Mouse (Mus musculus): ENCODE data around the gene Cwc27.

Cwc27 gene

DNA sequence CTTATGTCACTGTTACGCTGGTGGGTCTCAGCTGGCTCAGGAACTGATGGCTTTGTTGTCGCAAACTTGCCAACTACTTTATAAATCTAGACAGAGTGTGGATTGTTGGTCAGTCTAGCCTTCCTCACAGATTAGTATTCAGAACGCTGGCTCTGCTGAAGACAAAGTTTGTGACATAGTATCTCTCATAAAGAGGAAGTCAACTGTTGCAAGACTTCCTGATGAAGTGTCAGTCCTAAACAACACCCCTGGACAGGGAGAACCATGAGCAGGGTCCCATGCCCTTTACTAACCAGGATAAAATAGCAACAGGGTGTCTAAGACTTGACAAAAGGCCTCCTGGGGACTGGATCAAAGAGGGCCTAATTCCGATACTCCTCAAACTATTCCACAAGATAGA is 205.6 kb downstream of the Cwc27 start:
- DNase-seq (ENCODE audit: low read depth, low spot score): no peak

DNA sequence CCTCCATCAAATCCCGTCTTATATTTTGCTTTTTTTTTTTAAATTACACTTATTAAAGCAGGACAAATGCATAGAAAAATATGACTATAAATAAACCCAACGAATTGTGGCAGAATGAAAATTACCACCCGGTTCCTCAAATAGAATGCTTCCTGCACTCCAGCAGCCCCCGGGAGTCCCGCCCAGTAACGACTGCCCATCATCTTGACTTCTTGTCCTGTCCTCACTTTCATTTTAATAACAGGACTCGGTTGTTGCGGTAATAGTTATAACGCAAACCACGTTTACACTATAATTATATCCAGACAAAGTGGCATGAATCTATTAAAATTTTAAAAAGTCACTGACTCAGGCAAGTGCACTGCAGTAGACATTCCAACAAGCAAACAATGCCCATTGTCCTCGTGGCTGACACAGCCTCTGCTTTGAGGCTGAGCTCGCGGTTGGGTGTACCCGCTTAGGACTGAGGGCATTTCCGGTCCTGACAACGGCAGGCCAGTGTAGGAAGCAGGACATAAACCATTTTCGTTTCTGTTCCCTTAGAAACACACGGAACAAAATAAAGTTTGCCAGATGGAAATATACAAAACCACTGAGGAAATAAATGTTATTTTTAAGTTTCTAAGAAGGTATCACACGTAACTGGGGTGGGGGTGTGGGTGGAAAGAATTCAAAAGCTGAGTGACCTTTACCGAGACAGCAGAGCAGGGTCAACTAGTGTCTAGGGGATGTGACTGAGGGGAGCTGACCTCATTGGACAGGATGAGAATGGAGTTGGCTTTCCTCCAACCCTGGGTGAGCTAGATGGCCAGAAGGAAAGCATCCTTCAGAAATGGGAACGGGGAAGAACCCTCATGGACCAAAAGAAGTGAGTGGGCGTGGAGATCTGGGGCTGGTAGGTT is 206.5 kb downstream of the Cwc27 start:
- DNase-seq (ENCODE audit: low read depth, low spot score): peak; percentile 74

GRCm38 (mm10) chr13:104608516-104608915 is 208.4 kb downstream of the Cwc27 start:
- no peak for DNase-seq (ENCODE audit: low read depth, low spot score)

DNA sequence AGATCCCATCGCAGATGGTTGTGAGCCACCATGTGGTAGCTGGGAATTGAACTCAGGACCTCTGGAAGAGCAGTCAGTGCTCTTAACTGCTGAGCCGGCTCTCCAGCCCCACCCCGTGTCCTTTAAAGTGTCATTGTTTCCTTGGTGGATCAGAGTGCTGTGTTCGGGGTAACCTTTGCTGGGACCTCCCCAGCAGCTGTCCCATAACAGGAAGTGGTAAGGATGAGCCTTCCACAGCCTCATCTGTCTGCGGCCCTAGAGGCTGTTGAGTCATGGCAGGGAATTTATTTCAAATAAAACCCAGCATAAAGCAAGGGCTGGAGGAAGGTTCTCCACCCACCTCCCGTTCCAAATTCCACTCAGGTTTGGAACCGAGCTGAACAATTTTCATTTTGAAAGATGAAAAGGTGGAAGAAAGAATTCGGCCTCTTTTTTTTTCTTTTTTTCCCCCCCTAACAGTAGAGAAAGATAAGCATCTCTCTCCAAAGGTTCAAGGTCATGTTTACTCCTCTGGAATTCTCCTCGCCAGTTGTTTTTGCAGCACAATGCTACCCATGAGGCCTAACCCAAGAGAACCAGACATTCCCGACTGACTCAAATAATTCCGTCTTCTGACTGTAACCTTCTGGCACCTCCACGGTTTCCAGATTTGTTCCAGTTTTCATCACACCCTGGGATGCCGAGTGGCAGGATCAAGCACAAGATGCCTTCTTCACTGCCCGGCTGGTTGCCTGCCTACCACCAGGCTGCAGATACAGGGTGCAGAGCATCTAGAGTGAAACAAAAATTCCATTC is 210.0 kb downstream of the Cwc27 start:
- peak; percentile 85 for DNase-seq (ENCODE audit: low read depth, low spot score)

DNA sequence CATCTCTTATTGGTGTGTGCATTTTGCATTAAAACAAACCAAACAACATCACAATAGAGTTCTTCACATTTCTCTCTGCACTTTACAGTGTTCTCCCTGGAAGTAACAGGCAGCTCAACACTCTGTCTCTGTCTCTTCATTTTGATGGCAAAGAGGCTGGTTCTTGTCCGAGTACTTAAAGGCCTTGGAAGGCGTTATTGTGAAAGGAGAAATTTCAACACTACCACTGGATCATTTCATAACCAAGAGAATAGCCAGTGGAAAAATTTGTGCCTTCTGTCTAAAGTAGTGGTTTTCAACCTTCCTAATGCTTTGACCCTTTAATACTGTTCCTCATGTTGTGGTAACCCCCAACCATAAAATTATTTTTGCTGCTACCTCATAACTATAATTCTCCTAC is 211.8 kb downstream of the Cwc27 start:
- no peak for DNase-seq (ENCODE audit: low read depth, low spot score)

- no peak for DNase-seq (ENCODE audit: low read depth, low spot score)
Measured at GRCm38 (mm10) chr13:104602197-104602596, 214.7 kb downstream of the Cwc27 start.

DNA sequence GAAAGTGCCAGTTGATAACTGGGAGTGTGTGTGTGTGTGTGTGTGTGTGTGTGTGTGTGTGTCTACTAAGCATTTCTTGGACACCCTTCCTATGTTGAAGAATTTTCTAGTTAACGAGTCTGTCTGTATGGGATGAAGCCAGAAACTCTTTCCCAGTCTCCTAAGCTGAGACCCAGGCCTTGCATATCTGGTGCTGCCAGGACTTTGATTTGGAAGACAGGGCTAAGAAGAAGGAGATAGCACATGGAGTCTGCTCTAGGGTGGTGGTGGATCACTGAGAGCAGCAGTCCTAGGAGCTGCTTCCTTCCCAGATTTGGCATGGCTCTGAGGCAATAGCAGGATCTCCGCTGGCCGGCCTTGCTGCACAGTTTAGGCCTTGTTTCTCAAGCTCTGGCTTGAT is 215.2 kb downstream of the Cwc27 start:
- no peak for DNase-seq (ENCODE audit: low read depth, low spot score)

- no peak for DNase-seq (ENCODE audit: low read depth, low spot score)
Measured at GRCm38 (mm10) chr13:104596199-104596598, 220.7 kb downstream of the Cwc27 start.

GRCm38 (mm10) chr13:104594820-104595351 is 222.1 kb downstream of the Cwc27 start:
- no peak for DNase-seq (ENCODE audit: low read depth, low spot score)

GRCm38 (mm10) chr13:104590931-104591330 is 226.0 kb downstream of the Cwc27 start:
- DNase-seq (ENCODE audit: low read depth, low spot score): no peak

DNA sequence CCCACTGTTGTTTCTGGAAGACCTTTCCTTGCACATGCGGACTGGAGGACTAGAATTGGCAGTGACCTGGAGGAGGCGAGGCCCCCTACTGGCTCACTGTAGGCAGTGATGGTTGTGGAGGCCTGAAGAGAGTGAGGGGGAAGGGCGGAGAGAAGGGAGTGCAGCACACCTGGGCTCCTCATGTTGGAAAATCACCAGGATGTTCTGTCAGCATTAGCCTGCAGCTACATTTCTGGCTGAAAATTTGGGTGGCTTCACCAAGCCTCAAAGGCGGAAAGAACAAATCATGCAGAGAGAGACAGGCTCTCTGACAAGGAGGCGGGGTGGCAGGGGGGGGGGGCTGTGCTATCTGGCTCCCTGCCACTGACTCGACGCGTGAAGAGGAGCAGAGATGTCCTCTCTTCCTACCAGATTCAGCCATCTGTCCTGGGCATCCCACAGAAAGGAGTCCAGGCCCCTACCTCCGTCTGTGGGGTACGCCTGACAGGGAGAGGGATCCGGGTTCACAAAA is 226.8 kb downstream of the Cwc27 start:
- DNase-seq (ENCODE audit: low read depth, low spot score): peak; percentile 64

- no peak for DNase-seq (ENCODE audit: low read depth, low spot score)
Measured at GRCm38 (mm10) chr13:104588383-104588782, 228.6 kb downstream of the Cwc27 start.
